Mouse (Mus musculus) left cerebral cortex, adult 11 months (tissue): ENCODE measurements around the gene Tjp1.

Experiments
- DNase-seq: peaks from one replicate; pipeline ENCODE4 v3.0.0; 2022; ENCODE audit warnings: low spot score

Gene Tjp1

DNA sequence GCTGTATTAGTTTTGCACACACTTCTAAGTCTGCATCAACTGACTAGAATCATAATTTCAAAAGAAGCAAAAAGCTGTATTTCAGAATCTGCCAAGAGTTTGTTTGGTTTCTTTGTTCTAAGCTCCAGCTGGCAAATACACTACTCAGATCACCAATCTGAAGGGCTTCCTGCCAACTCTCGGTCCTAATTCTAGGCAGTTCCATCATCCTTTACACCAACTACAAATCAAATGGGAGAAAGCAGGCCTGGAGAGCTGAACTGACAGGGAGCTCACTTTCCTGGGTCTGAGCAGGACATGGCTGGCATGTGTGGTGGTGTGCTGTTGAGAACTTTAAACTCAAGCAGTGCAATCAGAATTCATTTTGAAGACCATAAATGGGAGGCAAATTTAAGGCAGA lies 170.0 kb downstream of the Tjp1 start:
- DNase-seq: peak; percentile 66

DNA sequence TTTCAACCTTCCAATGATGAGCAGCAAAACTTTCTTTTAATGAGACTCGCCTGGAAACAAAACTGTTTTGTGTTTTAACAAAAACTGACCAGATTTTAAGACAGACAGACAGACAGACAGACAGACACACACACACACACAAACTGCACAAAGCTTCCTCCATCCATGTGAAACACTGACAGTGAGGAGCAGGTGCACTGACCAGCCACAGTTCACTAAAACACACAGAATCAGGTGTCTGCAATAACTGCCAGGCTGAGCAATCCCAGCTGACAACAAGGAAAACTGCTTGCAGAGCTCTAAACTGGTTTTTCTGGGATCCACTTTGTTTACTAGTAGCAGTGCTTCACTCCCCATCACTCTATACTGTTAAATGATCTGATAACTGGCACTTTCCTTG lies 171.4 kb downstream of the Tjp1 start:
- DNase-seq: no peak

- no peak for DNase-seq
Observed at GRCm38 (mm10) chr7:65354908-65355307, 172.7 kb downstream of the Tjp1 start.

DNA sequence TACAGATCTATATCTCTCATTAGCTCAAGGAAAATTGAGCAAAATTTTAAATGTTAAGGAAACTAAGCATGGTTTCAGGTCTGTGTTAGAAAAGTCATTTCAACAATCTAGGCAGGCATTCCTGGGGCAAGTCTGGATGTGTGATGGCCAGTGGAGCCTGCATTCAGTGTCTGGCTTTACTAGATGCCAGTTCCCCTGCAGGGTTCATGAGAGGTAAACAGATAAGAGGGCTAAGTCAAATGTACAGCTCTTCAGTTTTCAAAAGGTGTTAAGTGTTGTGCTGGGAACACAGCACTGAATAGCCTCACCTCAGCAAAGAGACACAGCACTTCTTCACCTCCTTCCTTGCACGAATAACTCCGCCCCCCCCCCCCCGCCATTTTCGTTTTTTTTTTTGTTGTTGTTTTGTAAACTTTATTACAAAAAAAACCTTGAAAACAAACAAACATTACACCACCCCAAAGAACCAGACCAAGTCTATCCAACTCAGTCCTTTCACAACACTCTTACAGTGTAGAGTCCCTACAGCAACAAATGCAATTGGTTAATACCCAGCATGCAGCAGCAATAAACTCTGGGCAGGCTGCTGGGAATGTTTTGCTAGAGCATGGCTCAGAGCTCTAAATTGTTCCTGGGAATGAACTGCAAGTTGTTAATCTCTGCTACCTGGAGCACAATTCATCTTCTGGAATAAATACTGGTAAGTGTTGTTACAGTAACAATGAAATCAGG lies 177.1 kb downstream of the Tjp1 start:
- no peak for DNase-seq

- DNase-seq: no peak
Observed at GRCm38 (mm10) chr7:65348540-65348939, 179.0 kb downstream of the Tjp1 start.

DNA sequence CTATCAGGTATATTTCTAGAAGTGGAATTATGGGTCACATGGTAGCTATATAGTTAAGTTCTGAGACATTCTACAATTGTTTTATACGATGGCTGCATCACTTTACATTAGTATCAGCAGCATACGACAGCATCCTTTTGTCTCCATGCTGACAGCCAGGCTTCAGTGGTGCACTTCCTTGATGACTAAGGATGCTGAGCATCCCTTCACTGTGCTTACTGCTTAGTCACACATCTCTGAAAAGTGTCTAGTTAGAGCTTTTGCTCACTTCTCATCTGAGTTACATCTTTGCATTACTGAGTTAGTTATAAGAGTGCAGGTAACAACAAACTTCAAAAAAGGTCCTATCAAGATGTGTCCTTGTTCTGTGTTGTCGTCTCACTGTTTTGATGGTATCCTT lies 182.3 kb downstream of the Tjp1 start:
- DNase-seq: no peak

GRCm38 (mm10) chr7:65337581-65338270 lies 189.9 kb downstream of the Tjp1 start:
- DNase-seq: no peak

GRCm38 (mm10) chr7:65333081-65333760 lies 194.4 kb downstream of the Tjp1 start:
- no peak for DNase-seq

DNA sequence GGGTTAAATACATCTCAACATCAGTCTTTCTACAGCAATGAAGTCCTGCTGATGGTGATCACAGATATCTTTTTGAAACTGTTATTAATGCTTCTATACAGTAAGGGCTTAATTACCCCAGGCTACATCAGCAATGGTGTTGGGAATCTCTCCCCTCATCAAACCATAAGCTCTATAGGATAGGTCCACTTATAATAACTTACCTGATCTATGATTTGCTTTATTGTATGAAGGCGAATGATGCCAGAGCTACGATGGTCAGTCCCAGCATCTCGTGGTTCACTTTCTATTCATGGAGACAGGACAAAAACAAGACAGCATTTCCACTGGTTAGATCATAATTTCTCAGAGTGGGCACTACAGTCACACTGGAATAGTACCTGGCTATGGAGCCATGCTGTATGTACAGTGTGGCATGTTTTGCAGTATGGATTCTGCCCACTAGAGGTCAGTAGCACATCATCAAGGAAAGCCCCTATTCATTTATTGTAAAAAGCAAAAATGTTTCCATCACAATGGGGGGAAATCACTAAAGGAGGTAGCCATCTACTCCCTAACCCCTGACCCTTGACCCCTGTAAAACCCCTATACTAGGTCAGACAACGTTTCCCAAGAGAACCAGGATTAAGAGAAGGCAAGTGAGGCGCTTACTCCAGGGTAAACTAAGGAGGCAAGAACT lies 208.4 kb downstream of the Tjp1 start:
- peak; percentile 36 for DNase-seq

DNA sequence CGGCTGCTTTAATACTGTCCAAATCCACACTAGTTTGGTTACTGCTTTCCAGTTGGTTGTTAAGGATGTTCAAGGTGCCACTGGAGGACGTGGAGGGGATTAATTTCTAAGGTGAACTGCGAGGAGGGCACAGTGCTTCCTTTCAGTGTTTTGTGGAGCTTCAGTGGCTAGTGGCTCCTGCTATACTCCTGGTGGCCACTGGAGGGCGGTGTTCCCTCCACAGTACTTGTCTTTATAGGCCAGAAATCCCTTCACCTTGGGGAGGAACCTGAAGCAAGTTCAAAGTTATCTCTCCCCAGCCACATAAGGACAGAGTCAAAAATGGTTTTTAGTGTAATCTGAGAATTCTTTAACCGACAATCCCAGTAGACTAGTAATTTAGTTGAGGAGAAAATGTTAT lies 210.2 kb downstream of the Tjp1 start:
- peak; percentile 38 for DNase-seq

GRCm38 (mm10) chr7:65315182-65315581 lies 212.4 kb downstream of the Tjp1 start:
- no peak for DNase-seq

DNA sequence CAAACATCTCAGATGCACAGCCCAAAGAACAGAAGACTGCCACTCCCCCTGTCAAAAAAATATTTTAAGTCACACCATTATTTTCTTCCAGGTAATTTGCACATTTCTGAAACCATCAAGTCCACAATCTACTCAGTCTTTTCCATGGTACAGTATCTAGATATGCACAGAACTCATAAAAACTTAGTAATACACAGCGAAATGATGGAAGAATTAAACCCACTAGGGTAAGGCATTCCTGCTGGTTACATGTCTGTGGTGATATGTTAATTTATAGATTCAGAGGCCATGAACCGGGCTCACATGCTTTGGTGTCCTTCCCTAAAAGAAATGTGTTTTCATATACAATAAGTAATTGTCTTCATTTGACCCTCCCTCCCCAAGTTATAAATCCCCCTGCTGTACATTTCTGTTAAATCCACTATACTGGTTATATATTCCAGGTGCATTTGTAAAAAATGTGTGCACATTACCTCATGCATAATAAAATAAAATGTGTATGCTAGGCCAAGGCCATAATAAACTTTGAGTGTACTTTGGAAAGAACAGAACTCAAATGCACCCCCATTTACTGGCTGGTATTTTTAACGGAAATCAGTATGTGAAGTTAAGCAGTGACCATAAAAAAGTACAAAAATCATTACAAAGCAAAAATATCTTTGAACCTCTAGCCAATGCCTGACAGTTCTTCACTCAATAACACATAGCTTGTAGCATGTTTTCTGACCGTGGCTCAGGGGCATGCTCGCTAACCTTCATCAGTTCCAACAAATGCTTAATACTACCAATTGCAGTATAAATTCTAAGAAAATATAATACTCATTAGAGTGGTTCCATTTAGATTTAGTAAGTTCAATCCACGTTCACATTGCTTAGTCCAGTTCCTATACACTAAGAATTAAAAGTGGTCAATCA lies 230.6 kb downstream of the Tjp1 start:
- DNase-seq: no peak

- DNase-seq: no peak
Observed at GRCm38 (mm10) chr7:65282886-65283285, 244.7 kb downstream of the Tjp1 start.

DNA sequence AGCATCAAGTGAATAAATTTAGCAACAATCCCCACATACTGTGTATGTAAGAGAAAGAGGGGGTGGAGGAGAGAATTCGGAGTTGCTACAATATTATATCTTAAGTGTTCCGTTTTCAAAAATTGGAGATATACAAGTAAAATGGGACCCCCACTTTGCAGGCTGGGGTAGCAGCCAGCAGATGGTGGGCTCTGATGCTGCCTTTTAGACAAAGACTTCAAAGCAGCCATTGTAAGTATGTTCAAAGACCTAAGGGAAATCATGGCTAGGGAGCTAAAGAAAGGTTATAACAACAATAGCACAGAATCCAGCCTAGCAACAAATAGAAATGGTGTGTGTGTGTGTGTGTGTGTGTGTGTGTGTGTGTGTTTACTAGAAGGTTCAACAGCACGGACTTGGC lies 245.6 kb downstream of the Tjp1 start:
- no peak for DNase-seq

DNA sequence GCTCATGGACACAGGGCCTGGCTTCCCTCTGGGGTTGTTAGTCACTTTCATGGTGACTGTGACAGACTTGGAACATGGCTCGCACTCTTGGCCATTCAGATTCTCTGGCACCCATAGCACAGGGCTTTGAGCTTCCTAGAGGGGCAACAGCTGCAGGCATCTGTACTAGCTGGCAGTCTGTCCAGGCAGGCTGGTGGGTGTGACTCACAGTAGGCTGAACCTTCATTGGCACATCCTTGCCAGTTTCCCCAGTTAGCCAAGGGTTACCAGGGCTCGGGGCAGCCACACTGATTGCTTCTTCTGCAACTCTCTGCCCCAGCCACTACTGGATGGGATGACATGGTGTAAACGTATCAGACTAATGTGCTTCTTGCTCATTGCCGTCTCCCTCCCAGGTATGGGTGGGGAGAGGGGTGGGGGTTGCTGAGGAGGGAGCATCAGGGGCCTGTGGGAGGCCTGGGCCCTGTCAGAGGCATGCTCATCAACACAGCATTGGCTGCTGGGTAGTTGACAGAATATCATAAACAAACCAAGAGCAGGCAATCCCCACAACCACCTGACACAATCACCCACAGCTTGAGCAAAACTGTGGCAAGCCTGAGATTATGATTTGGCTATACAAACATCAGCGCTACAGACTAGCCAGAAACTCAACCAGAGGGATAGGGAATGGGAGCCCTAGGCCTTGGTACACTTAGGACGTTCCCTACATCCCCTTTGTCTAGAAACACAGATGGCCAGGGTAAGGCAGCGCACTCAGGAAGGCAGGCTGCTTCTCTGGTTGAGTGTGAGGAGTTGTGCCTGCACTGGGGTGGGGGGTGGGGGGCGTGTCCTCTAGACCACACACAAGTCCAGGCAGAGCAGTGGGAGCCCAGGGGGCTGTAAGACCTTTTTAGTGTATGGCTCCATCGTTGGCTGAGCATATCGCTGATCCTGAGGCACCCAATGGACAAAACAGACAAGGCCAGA lies 246.4 kb downstream of the Tjp1 start:
- DNase-seq: no peak

DNA sequence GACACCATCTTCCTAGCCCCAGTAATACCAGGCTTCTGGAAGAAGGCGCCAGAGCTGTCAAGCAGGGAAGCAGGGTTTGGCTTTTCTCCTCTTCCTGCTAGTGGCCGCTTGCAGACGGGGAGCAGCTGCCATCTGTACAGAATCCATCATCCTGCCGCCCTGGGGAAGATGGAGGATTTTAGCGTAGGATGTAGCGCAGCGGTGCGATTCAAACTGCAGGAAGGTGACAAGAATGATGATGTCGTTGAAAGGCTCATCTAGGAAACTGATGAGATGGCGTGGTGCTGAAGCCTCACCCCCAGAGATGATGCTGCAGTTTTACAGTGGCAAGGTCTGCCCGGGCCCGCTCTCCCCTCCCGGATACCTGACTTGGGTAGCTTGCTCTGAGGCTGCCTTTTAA lies 248.3 kb downstream of the Tjp1 start:
- no peak for DNase-seq

GRCm38 (mm10) chr7:65275761-65276160 lies 251.8 kb downstream of the Tjp1 start:
- no peak for DNase-seq

GRCm38 (mm10) chr7:65274216-65274615 lies 253.4 kb downstream of the Tjp1 start:
- DNase-seq: no peak

GRCm38 (mm10) chr7:65249656-65250055 lies 277.9 kb downstream of the Tjp1 start:
- no peak for DNase-seq
